Mouse (Mus musculus) kidney, adult 2 months (tissue): ENCODE results near the gene Fubp1. TPM values are rescaled to one million over a fixed set of nuclear protein-coding genes. Genes with fewer than 3 reads are reported as not detected.
"Not testable (repeated sequence)": the region's sequence is repeated elsewhere in the genome, so short reads cannot be mapped to it uniquely, and the experiment has no call there.

Source experiments
- DNase-seq: peaks from one replicate; pipeline ENCODE4 v3.0.0; 2021
- H3K27ac ChIP-seq: fragments of 200-500 bp; 2 replicates; pipeline ENCODE4 v1.5.1; 2012; ENCODE audit warnings: low read depth, low read length, control low read depth, inconsistent platforms; ENCODE audit not compliant: insufficient read depth
- H3K27me3 ChIP-seq: fragments of 200-500 bp; replicated peaks from 2 replicates; pipeline ENCODE4 v1.6.1; 2012; ENCODE audit warnings: mild to moderate bottlenecking, moderate library complexity, low read length, inconsistent platforms; ENCODE audit not compliant: control insufficient read depth, insufficient read depth
- H3K36me3 ChIP-seq: fragments of 200-500 bp; 2 replicates; pipeline ENCODE4 v1.6.1; 2012; ENCODE audit warnings: mild to moderate bottlenecking, moderate library complexity, low read length, inconsistent platforms; ENCODE audit not compliant: control insufficient read depth, insufficient read depth
- H3K4me1 ChIP-seq: fragments of 200-500 bp; 2 replicates; pipeline ENCODE4 v1.6.1; 2011; ENCODE audit warnings: low read length; ENCODE audit not compliant: control insufficient read depth, insufficient read depth
- H3K4me3 ChIP-seq: fragments of 200-500 bp; 2 replicates; pipeline ENCODE4 v1.5.1; 2011; ENCODE audit warnings: mild to moderate bottlenecking, low read depth, low read length, control low read depth; ENCODE audit not compliant: insufficient read depth
- CTCF ChIP-seq: fragments of 200-500 bp; conservative IDR thresholded peaks from 2 replicates; pipeline ENCODE4 v1.5.1; 2011; ENCODE audit warnings: low read depth, mild to moderate bottlenecking, control low read depth, low read length, moderate library complexity, mixed read lengths; ENCODE audit not compliant: insufficient read depth, insufficient read length
- POLR2A ChIP-seq: fragments of 200-500 bp; IDR thresholded peaks from one replicate; pipeline ENCODE4 v1.6.1; 2011; ENCODE audit warnings: low read depth, low read length, control low read depth
- WGBS: fragments of 180-500 bp; shearing (Covaris S2); methylation state at CpG from one replicate; pipeline ENCODE4 v1.1.7; 2018; 5-methylcytosine and 5-hydroxymethylcytosine counted together
- polyA plus RNA-seq: library from polyadenylated mRNA; depleted of rRNA; stranded (reverse); fragments of >200 nt; gene quantifications from 2 replicates; pipeline ENCODE4 v1.2.3, GENCODE M21; 2012

The Fubp1 gene
- polyA plus RNA-seq, 1 experiment, result 40.8 TPM

DNA sequence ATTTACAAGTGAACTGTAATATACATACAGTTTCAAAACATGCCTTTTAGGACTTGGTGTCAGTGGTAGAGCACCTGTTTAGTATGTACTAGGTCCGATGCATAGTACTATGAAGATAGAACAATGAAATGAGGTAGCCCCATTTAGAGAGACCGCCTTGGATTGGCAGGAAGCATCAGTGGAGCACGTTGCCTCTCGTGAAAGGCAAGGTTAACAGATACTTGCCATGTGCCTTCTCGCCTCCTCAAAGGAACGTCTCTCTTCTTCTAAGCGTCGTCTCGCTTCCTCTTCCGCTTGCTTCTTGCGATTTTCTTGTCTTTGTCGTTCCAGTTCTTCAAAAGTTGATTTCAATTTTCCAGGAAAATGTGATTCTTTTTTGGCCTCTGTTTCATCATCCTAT lies 37.5 kb downstream of the Fubp1 start:
- Histone ChIP-seq H3K27me3 (no peaks in the 10 kb centered on the region), H3K4me3 (no peak overlapping the region), H3K4me1 (no peaks in the 10 kb centered on the region), H3K27ac (no peak overlapping the region), H3K36me3 (no peaks in the 10 kb centered on the region)
- no peak for DNase-seq
- TF ChIP-seq POLR2A, result no peak
- no peak for TF ChIP-seq CTCF
- 87% methylated on average over 12 of the region's 12 CpGs for WGBS

DNA sequence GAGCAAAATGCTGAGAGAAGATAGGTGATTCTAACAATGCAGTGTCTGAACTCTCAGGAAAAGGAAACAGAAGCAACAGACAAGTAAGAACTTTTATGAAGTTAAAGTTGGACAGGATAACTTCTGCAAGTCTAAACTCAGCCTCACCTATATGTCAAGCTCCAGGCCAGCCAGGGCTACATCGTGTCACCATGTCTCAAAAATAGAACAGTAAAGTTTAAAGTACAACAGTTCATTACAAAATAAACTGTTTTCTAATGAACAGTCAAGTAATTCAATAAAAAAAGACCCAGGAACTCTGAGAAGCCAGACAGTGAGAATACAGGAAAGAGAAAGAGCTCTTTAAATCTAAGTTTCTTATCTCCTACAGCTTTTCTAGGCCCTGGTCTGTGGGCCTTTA lies 40.3 kb downstream of the Fubp1 start:
- no peaks in the 10 kb centered on the region for H3K27me3 ChIP-seq
- H3K27ac ChIP-seq, result no peak overlapping the region
- TF ChIP-seq CTCF, result no peak
- TF ChIP-seq POLR2A, result no peak
- DNase-seq, result no peak
- no peaks in the 10 kb centered on the region for H3K4me1 ChIP-seq
- WGBS, result 63% methylated on average over 1 of the region's 1 CpGs
- no peak overlapping the region for H3K4me3 ChIP-seq
- H3K36me3 ChIP-seq, result no peaks in the 10 kb centered on the region

DNA sequence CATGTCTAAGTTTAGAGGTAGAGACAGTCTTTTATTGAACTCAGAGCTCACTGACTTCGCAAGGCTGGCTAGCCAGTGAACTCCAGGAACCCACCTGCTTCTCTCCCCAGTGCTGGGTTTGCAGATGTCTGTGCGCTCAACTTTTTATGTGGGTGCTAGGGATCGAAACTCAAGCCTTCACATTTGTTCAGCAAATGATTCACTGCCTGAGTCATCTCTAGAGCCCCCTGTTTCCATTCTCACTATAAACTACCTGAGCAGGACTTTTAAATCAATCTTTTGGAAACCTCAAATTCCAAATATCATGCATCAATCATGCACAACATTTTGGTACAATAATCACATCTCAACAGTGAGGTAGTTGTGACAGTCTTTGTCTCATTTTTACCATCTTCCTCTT lies 47.3 kb downstream of the Fubp1 start:
- 86% methylated on average over 3 of the region's 3 CpGs for WGBS
- H3K36me3 ChIP-seq, result no peaks in the 10 kb centered on the region
- H3K4me1 ChIP-seq, result no peaks in the 10 kb centered on the region
- no peak overlapping the region for H3K4me3 ChIP-seq
- TF ChIP-seq POLR2A (no peak), CTCF (no peak)
- H3K27ac ChIP-seq, result no peak overlapping the region
- H3K27me3 ChIP-seq, result no peaks in the 10 kb centered on the region
- DNase-seq, result no peak

DNA sequence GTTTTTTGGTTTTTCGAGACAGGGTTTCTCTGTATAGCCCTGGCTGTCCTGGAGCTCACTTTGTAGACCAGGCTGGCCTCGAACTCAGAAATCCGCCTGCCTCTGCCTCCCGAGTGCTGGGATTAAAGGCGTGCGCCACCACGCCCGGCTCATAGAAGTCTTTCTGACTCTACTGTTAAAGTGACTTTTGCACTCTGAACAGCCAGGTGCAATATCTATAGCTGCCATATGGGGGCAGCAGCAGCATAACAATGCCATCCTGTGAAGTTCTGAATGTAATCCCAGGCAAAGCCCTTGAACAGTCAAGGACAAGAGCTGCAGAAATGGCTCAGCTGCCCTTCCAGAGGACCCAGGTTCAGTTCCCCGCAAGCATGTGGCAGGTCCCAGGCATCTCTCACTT lies 49.2 kb downstream of the Fubp1 start:
- not testable (repeated sequence) for H3K27me3 ChIP-seq, H3K27ac ChIP-seq, H3K4me1 ChIP-seq, H3K4me3 ChIP-seq, H3K36me3 ChIP-seq
- peak; percentile 75 for TF ChIP-seq CTCF
- peak; percentile 84 for DNase-seq
- WGBS, result 20% methylated on average over 8 of the region's 9 CpGs

DNA sequence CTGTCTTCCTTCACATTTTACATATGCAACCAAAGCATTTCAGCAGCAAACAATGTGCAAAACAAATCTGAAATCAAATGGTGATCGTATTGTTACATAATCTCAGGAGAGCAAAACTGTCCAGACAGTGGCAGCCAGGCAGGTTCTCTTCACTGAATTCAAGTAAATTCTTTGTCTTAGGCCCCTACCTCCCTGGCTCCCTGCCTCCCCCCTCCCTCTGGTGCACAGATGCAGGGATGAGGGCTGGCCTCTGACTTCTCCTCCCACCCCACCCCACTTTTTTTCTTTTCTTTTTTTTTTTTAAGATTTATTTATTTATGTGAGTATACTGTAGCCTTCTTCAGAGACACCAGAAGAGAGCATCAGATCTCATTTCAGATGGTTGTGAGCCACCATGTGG lies 50.1 kb downstream of the Fubp1 start:
- TF ChIP-seq POLR2A (no peak), CTCF (no peak)

DNA sequence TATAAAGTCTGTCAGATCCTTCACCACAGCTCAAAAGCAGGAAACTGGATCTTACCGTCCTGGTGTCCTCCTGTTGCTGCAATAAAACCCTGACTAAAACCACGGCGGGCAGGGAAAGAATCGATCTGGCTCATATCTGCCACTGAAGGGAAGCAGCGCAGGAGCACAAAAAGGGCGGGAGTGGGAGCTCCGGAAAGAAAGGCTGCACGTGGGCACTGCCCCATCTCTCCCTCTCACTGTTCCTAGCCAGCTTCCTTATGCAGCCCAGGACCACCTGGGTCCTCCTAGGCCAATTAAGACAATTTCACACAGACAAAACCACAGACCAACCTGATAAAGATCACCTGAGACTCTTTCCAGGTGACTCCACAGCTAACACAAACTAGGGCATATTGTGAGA lies 51.2 kb downstream of the Fubp1 start:
- TF ChIP-seq POLR2A (no peak), CTCF (no peak)
- DNase-seq, result no peak
- Histone ChIP-seq H3K27me3 (no peaks in the 10 kb centered on the region), H3K27ac (no peak overlapping the region), H3K4me1 (no peaks in the 10 kb centered on the region), H3K4me3 (no peak overlapping the region), H3K36me3 (no peaks in the 10 kb centered on the region)
- WGBS, result 52% methylated on average over 8 of the region's 8 CpGs

More for the DNA sequence above, 50.1 kb downstream of the Fubp1 start:
- Histone ChIP-seq H3K36me3 (no peaks in the 10 kb centered on the region), H3K27ac (no peak overlapping the region), H3K27me3 (no peaks in the 10 kb centered on the region), H3K4me1 (no peaks in the 10 kb centered on the region), H3K4me3 (no peak overlapping the region)
- WGBS, result 95% methylated on average over 1 of the region's 1 CpGs
- no peak for DNase-seq

DNA sequence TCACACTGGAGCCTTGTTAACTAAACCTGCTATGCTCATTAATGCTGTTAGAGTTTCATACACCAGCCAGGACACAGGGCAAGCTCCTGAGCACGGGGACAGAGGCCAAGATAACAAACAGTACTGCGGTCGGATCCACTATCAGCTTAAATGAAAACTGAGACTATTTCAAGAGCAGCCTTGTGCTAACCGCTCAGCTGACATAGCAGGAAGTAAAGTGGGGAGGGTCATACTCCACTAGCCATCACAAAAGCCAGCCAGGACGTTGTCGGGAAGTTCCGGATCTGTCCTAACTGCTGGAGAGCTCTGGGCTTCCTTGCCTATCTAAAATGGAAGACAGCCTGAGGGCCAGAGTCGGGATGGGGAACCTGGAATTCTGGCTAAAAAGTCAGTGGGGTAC lies 51.7 kb downstream of the Fubp1 start:
- 15% methylated on average over 8 of the region's 8 CpGs for WGBS
- Histone ChIP-seq H3K4me1 (no peaks in the 10 kb centered on the region), H3K27ac (no peak overlapping the region), H3K27me3 (no peaks in the 10 kb centered on the region), H3K4me3 (no peak overlapping the region), H3K36me3 (no peaks in the 10 kb centered on the region)
- peak; percentile 57 for DNase-seq
- no peak for TF ChIP-seq CTCF
- no peak for TF ChIP-seq POLR2A

DNA sequence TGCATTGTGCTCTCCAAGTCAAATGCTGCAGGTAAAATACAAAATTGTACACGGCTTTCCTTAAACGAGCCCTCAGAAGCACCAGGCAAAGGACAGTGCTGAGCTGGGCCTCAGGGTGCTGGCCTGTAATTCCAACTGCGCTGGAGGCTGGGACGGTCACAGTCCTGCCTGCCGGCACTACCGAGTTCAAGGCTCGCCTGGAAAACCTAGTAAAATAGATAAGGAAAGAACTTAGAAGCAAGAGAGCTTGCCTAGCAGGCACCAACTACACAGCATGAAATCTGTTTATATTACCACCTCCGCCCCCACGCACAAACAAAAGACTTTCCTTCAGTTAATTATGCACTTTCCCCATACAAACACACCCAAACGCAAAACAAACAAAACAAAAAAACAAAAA lies 54.2 kb downstream of the Fubp1 start:
- no peaks in the 10 kb centered on the region for H3K36me3 ChIP-seq
- no peak overlapping the region for H3K4me3 ChIP-seq
- no peak for DNase-seq
- no peak for TF ChIP-seq CTCF
- no peak for TF ChIP-seq POLR2A
- no peaks in the 10 kb centered on the region for H3K27me3 ChIP-seq
- no peak overlapping the region for H3K27ac ChIP-seq
- H3K4me1 ChIP-seq, result no peaks in the 10 kb centered on the region
- 85% methylated on average over 10 of the region's 10 CpGs for WGBS
